Mouse (Mus musculus) testis, adult 2 months (tissue): ENCODE measurements around the gene Ptpn7.

Source experiments
- CTCF ChIP-seq: fragments of 200-500 bp; IDR thresholded peaks from 2 replicates; pipeline ENCODE4 v1.5.1; 2012; ENCODE audit warnings: low read depth, mild to moderate bottlenecking, inconsistent platforms, low read length, moderate library complexity; ENCODE audit not compliant: control insufficient read depth, insufficient read depth, insufficient replicate concordance
- POLR2A ChIP-seq: fragments of 200-500 bp; IDR thresholded peaks from 2 replicates; pipeline ENCODE4 v1.6.1; 2012; ENCODE audit warnings: low read depth, mild to moderate bottlenecking, inconsistent platforms, low read length, moderate library complexity; ENCODE audit not compliant: control insufficient read depth

GRCm38 (mm10) chr1:135168453-135169200 lies 36.1 kb downstream of the Ptpn7 start:
- TF ChIP-seq POLR2A (no peak), CTCF (no peak)
